In genomic region chr9:75581694-75582350, GRCm38 (mm10) we compare ENCODE assay signal across 9 mouse cellular contexts. TPM values are rescaled to one million over a fixed set of nuclear protein-coding genes. Genes with fewer than 3 reads are reported as not detected.
DNase-seq lines count a peak whose midpoint lies in the region; ATAC-seq and TF ChIP-seq lines count a peak whose summit lies in the region.
"Had no signal": no experiment of that assay in that cellular context is flagged by ENCODE, and none has a peak within 500 bp of the region (broad histone marks: within the 10 kb centered on the region; RNA-seq: fewer than 3 reads in every experiment).

No protein-coding gene starts in this region.

- no peak for DNase-seq in gastrocnemius, adult 2 months
- DNase-seq in gastrocnemius, postnatal 25 days = no peak
- peak; percentile 69 for DNase-seq in CD4-positive, CD25-positive, alpha-beta regulatory T cell, adult 2 months (ENCODE audit: low read depth, low spot score)
- peak; percentile 37 for DNase-seq in c-Kit-negative CD71-positive TER-119-positive erythroid progenitor cells, embryonic 14.5 days (ENCODE audit: low read depth, low spot score)
- peak; percentile 54 for DNase-seq in retina, postnatal 1 day
- no peak for DNase-seq in spleen, adult 12 weeks (ENCODE audit: low spot score)
- DNase-seq in adrenal gland, postnatal 25 days = no peak
- DNase-seq: liver, embryonic 13.5 days had no signal

- H3K27ac ChIP-seq in gastrocnemius, adult 2 months = peak overlapping the region; percentile 57
- no peak overlapping the region for H3K27ac ChIP-seq in kidney, embryonic 14.5 days (ENCODE audit: low read depth, low read length)
- H3K27ac ChIP-seq: liver, embryonic 13.5 days had no signal

- 49% methylated on average over 7 of the region's 7 CpGs for WGBS in kidney, embryonic 14.5 days

- no peak overlapping the region for H3K9ac ChIP-seq in kidney, embryonic 14.5 days (ENCODE audit: low read depth, low read length)
- H3K9ac ChIP-seq: liver, embryonic 13.5 days had no signal

- peak; percentile 74 for TF ChIP-seq CTCF in gastrocnemius, adult 2 months (IDR thresholded peaks at IDR 0.05)

- H3K36me3 ChIP-seq in kidney, embryonic 14.5 days (ENCODE audit: control insufficient read depth, insufficient read depth, low read length) = no peaks in the 10 kb centered on the region
- H3K36me3 ChIP-seq: liver, embryonic 13.5 days had no signal

- H3K9me3 ChIP-seq in kidney, embryonic 14.5 days (ENCODE audit: control insufficient read depth, low read length) = no peaks in the 10 kb centered on the region
- H3K9me3 ChIP-seq: liver, embryonic 13.5 days had no signal

- H3K4me1 ChIP-seq in kidney, embryonic 14.5 days (ENCODE audit: control insufficient read depth, insufficient read depth, low read length) = no peaks in the 10 kb centered on the region
- H3K4me1 ChIP-seq: liver, embryonic 13.5 days had no signal

- no peak overlapping the region for H3K4me3 ChIP-seq in gastrocnemius, adult 2 months
- no peak overlapping the region for H3K4me3 ChIP-seq in kidney, embryonic 14.5 days (ENCODE audit: low read length)
- H3K4me3 ChIP-seq: liver, embryonic 13.5 days had no signal

- no peaks in the 10 kb centered on the region for H3K27me3 ChIP-seq in kidney, embryonic 14.5 days (ENCODE audit: control insufficient read depth, insufficient read depth, low read length)
- H3K27me3 ChIP-seq: liver, embryonic 13.5 days had no signal

- ATAC-seq in kidney, embryonic 14.5 days (ENCODE audit: low FRiP score, low TSS enrichment) = peak; percentile 37; the same call in 1 of the 2 replicates

- no peak overlapping the region for H3K4me2 ChIP-seq in kidney, embryonic 14.5 days (replicated peaks; ENCODE audit: low read depth, low read length)
- H3K4me2 ChIP-seq: liver, embryonic 13.5 days had no signal

- intact Hi-C loops in gastrocnemius, adult 2 months (cut with DNase I) = loop anchor here (1.0 to 5.0 kb wide), 2 partner anchors 61 to 220 kb away; no protein-coding TSS in a partner anchor

RNA-seq across cellular contexts. Expression of gene Tmod3, which starts 22.4 kb away (rescaled TPM):
- 10 to 100 TPM; 15.0 to 23.0 TPM for total RNA-seq in gastrocnemius, adult 2 months (2021)
- total RNA-seq in gastrocnemius, postnatal 25 days (2021) = 10 to 100 TPM; 19.7 to 25.8 TPM
- 97.1 and 144 TPM in 2 replicates for polyA plus RNA-seq in kidney, embryonic 14.5 days (2014; fragmentation: Nextera tagmentation; extraction: Ambion mirVana)
- 44.1 and 65.6 TPM in 2 replicates for total RNA-seq in adrenal gland, postnatal 25 days (2021)

RNA-seq across cellular contexts. Expression of gene Tmod2, which starts 29.3 kb away (rescaled TPM):
- total RNA-seq in gastrocnemius, adult 2 months (2021) = 1 to 10 TPM; 5.4 to 5.6 TPM
- total RNA-seq in gastrocnemius, postnatal 25 days (2021) = 1 to 10 TPM; 4.9 to 8.9 TPM
- polyA plus RNA-seq in kidney, embryonic 14.5 days (2014; fragmentation: Nextera tagmentation; extraction: Ambion mirVana) = 17.6 and 22.8 TPM in 2 replicates
- total RNA-seq in adrenal gland, postnatal 25 days (2021) = 8.2 and 13.4 TPM in 2 replicates

RNA-seq across cellular contexts. Expression of gene Lysmd2, which starts 43.7 kb away (rescaled TPM):
- 1 to 10 TPM; 4.0 to 4.7 TPM for total RNA-seq in gastrocnemius, adult 2 months (2021)
- 1 to 10 TPM; 4.9 to 7.3 TPM for total RNA-seq in gastrocnemius, postnatal 25 days (2021)
- 36.2 and 43.7 TPM in 2 replicates for polyA plus RNA-seq in kidney, embryonic 14.5 days (2014; fragmentation: Nextera tagmentation; extraction: Ambion mirVana)
- 14.8 and 19.0 TPM in 2 replicates for total RNA-seq in adrenal gland, postnatal 25 days (2021)

Comparison
In these comparisons a context has a peak if more than half of its experiments do, and no peak if none do; other contexts are left out.
1. DNase-seq: peak in CD4-positive, CD25-positive, alpha-beta regulatory T cell, adult 2 months (single experiment), c-Kit-negative CD71-positive TER-119-positive erythroid progenitor cells, embryonic 14.5 days (single experiment) and retina, postnatal 1 day (single experiment); none in gastrocnemius, adult 2 months (single experiment), gastrocnemius, postnatal 25 days (single experiment), spleen, adult 12 weeks (single experiment) and adrenal gland, postnatal 25 days (single experiment).